Mouse (Mus musculus): ENCODE measurements at regions not wholly inside any gene's neighbourhood (a gene's known extent, or its start where the extent isn't known, plus 50 kb on each side); places are given as distances from the start of the nearest gene placed in this dataset.

GRCm38 (mm10) chr5:126787706-126788610 is 453.6 kb upstream of the Tmem132c start:
- peak overlapping the region; percentile 46 for H3K4me3 ChIP-seq (ENCODE audit: low read depth, low read length)
- TF ChIP-seq CTCF (IDR thresholded peaks at IDR 0.05; ENCODE audit: low read depth) (no peak), EP300 (IDR thresholded peaks at IDR 0.05; ENCODE audit: low read depth) (no peak)
- H3K9ac ChIP-seq (replicated peaks; ENCODE audit: low read depth, low read length): no peak overlapping the region
- peak overlapping the region; percentile 69 for H3K4me2 ChIP-seq (ENCODE audit: low read depth, low read length)
- H3K27ac ChIP-seq (ENCODE audit: low read depth): no peak overlapping the region
- no peaks in the 10 kb centered on the region for H3K36me3 ChIP-seq (replicated peaks; ENCODE audit: control insufficient read depth, insufficient read depth, low read length)
- H3K4me1 ChIP-seq (ENCODE audit: control insufficient read depth, insufficient read depth): no peaks in the 10 kb centered on the region; the same call in 1 of the 2 replicates
- WGBS: 5% methylated on average over 29 of the region's 29 CpGs
- DNase-seq (ENCODE audit: low spot score) (no peak), ATAC-seq (ENCODE audit: insufficient read depth, low read depth) (no peak; the same call in 1 of the 2 replicates)
- 0 out of 2 replicates have a peak, but pooled peaks cover under 1% of the 10 kb centered on the region for H3K9me3 ChIP-seq (replicated peaks; ENCODE audit: control insufficient read depth, low read length)
- 0 out of 2 replicates have a peak, but pooled peaks cover 6% of the 10 kb centered on the region for H3K27me3 ChIP-seq (ENCODE audit: control insufficient read depth, insufficient read depth, low read length)

- Histone ChIP-seq H3K9ac (replicated peaks; ENCODE audit: low read depth, low read length) (no peak overlapping the region), H3K4me2 (ENCODE audit: low read depth, low read length) (no peak overlapping the region), H3K27ac (ENCODE audit: low read depth) (no peak overlapping the region), H3K4me1 (ENCODE audit: control insufficient read depth, insufficient read depth) (no peaks in the 10 kb centered on the region), H3K27me3 (ENCODE audit: control insufficient read depth, insufficient read depth, low read length) (no peaks in the 10 kb centered on the region), H3K4me3 (ENCODE audit: low read depth, low read length) (no peak overlapping the region), H3K36me3 (replicated peaks; ENCODE audit: control insufficient read depth, insufficient read depth, low read length) (no peaks in the 10 kb centered on the region), H3K9me3 (replicated peaks; ENCODE audit: control insufficient read depth, low read length) (no peaks in the 10 kb centered on the region)
- WGBS: 77% methylated on average over 8 of the region's 8 CpGs
- ATAC-seq (ENCODE audit: insufficient read depth, low read depth): no peak
- TF ChIP-seq EP300 (IDR thresholded peaks at IDR 0.05; ENCODE audit: low read depth) (no peak), CTCF (IDR thresholded peaks at IDR 0.05; ENCODE audit: low read depth) (no peak)
- DNase-seq (ENCODE audit: low spot score): no peak
Observed at GRCm38 (mm10) chr5:126799698-126800279, 441.8 kb upstream of the Tmem132c start.

GRCm38 (mm10) chr5:126806656-126807055 is 435.0 kb upstream of the Tmem132c start:
- DNase-seq (ENCODE audit: low spot score) (no peak), ATAC-seq (ENCODE audit: insufficient read depth, low read depth) (no peak)
- H3K36me3 ChIP-seq (replicated peaks; ENCODE audit: control insufficient read depth, insufficient read depth, low read length): no peaks in the 10 kb centered on the region
- no peak overlapping the region for H3K4me3 ChIP-seq (ENCODE audit: low read depth, low read length)
- no peak overlapping the region for H3K4me2 ChIP-seq (ENCODE audit: low read depth, low read length)
- no peaks in the 10 kb centered on the region for H3K27me3 ChIP-seq (ENCODE audit: control insufficient read depth, insufficient read depth, low read length)
- no peak overlapping the region for H3K9ac ChIP-seq (replicated peaks; ENCODE audit: low read depth, low read length)
- no peaks in the 10 kb centered on the region for H3K4me1 ChIP-seq (ENCODE audit: control insufficient read depth, insufficient read depth)
- H3K27ac ChIP-seq (ENCODE audit: low read depth): no peak overlapping the region
- peaks cover 7% of the 10 kb centered on the region; the same call in 1 of the 2 replicates for H3K9me3 ChIP-seq (replicated peaks; ENCODE audit: control insufficient read depth, low read length)
- no peak for TF ChIP-seq CTCF (IDR thresholded peaks at IDR 0.05; ENCODE audit: low read depth)
- TF ChIP-seq EP300 (IDR thresholded peaks at IDR 0.05; ENCODE audit: low read depth): no peak

GRCm38 (mm10) chr5:126816069-126816468 is 425.5 kb upstream of the Tmem132c start:
- no peak overlapping the region for H3K27ac ChIP-seq (ENCODE audit: low read depth)
- H3K4me1 ChIP-seq (ENCODE audit: control insufficient read depth, insufficient read depth): no peaks in the 10 kb centered on the region
- no peaks in the 10 kb centered on the region for H3K27me3 ChIP-seq (ENCODE audit: control insufficient read depth, insufficient read depth, low read length)
- no peak overlapping the region for H3K9ac ChIP-seq (replicated peaks; ENCODE audit: low read depth, low read length)
- H3K36me3 ChIP-seq (replicated peaks; ENCODE audit: control insufficient read depth, insufficient read depth, low read length): no peaks in the 10 kb centered on the region
- no peak overlapping the region for H3K4me3 ChIP-seq (ENCODE audit: low read depth, low read length)
- TF ChIP-seq EP300 (IDR thresholded peaks at IDR 0.05; ENCODE audit: low read depth): no peak
- no peak for TF ChIP-seq CTCF (IDR thresholded peaks at IDR 0.05; ENCODE audit: low read depth)
- ATAC-seq (ENCODE audit: insufficient read depth, low read depth) (no peak), DNase-seq (ENCODE audit: low spot score) (no peak)
- H3K9me3 ChIP-seq (replicated peaks; ENCODE audit: control insufficient read depth, low read length): peaks cover 10% of the 10 kb centered on the region; the same call in 1 of the 2 replicates
- no peak overlapping the region for H3K4me2 ChIP-seq (ENCODE audit: low read depth, low read length)

GRCm38 (mm10) chr5:126835440-126835839 is 406.2 kb upstream of the Tmem132c start:
- H3K4me1 ChIP-seq (ENCODE audit: control insufficient read depth, insufficient read depth): no peaks in the 10 kb centered on the region
- 85% methylated on average over 3 of the region's 3 CpGs for WGBS
- H3K4me2 ChIP-seq (ENCODE audit: low read depth, low read length): no peak overlapping the region
- no peak overlapping the region for H3K27ac ChIP-seq (ENCODE audit: low read depth)
- no peak overlapping the region for H3K9ac ChIP-seq (replicated peaks; ENCODE audit: low read depth, low read length)
- no peak for DNase-seq (ENCODE audit: low spot score)
- no peak for ATAC-seq (ENCODE audit: insufficient read depth, low read depth)
- no peaks in the 10 kb centered on the region for H3K36me3 ChIP-seq (replicated peaks; ENCODE audit: control insufficient read depth, insufficient read depth, low read length)
- no peak overlapping the region for H3K4me3 ChIP-seq (ENCODE audit: low read depth, low read length)
- TF ChIP-seq CTCF (IDR thresholded peaks at IDR 0.05; ENCODE audit: low read depth): no peak
- TF ChIP-seq EP300 (IDR thresholded peaks at IDR 0.05; ENCODE audit: low read depth): no peak
- no peaks in the 10 kb centered on the region for H3K27me3 ChIP-seq (ENCODE audit: control insufficient read depth, insufficient read depth, low read length)
- no peaks in the 10 kb centered on the region for H3K9me3 ChIP-seq (replicated peaks; ENCODE audit: control insufficient read depth, low read length)
